Mouse (Mus musculus): ENCODE results near the gene Vwde. TPM values are rescaled to one million over a fixed set of nuclear protein-coding genes. Genes with fewer than 3 reads are reported as not detected.

The Vwde gene
- 0.07 TPM in 1 of 2 replicates, not detected in the other for polyA plus RNA-seq (2015; fragmentation: Nextera tagmentation; extraction: Ambion mirVana)

DNA sequence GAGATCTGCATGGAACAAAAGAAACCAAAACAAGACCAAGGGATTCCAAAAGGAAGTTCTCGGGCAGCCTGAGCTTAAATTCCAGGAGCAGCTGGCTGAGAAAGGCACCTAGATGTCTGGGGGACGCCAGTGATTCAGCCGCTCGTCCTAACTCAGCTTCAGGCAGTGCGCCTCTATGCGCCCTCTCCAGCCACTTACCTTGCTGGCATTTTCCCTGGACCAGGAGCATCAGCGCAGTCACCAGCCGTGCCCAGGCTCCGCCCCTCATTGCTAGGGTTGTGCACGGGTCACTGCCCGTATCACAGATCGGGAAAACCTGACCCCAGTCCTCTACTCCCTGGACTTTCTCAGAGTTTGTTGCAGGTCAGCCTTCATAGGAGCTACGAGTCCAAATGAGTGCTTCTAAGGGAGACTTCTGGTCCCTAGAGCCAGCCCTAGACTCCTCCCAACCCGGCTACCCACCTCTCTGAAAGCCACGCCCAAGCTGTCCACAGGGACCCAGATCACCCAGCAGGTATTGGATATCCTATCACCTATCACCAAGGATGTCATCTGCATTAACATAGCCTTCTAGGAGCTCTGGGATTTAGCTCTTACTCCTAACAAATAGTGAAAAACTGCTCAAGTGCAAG lies at the start of gene Vwde:
TSS of gene Vwde (minus strand) at position 370 of the 632 bp plus-strand sequence.

Other genes starting within 250 kb of the Vwde start
- 43.8 and 54.1 TPM in 2 replicates for gene Tmem106b, start 155.2 kb downstream of the Vwde start, polyA plus RNA-seq (2015; fragmentation: Nextera tagmentation; extraction: Ambion mirVana)

Data from urinary bladder, postnatal 0 days (tissue).